Mouse (Mus musculus): Measurements from ENCODE around the gene Tapbp.

DNA sequence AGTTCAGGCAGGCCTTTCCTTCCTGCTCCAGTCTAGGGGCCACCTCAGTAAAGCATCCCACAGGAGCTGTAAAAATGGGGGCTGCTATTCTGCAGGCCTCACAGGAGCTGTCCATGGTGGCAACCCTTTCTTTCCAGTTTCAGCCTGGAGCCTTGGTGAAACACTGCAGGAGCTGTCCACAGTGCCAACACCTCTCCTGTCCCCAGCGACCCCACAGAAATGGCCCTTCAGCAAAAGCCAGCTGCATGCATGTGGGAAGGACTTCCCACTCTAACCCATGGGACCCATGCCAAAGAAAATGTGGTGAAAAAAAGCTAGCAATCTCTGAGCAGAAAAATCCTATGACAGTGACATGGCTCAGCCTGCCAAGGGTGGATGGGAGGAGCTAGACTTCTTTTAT, 57.0 kb downstream of the Tapbp start:
- no peak for TF ChIP-seq BHLHE40 (IDR thresholded peaks at IDR 0.05; ENCODE audit: low read depth, low read length)
- TF ChIP-seq MAFK (IDR thresholded peaks at IDR 0.05; ENCODE audit: insufficient replicate concordance, low read length) = no peak
- TF ChIP-seq CTCF (conservative IDR thresholded peaks at IDR 0.05 in 1 of 2, IDR thresholded peaks at IDR 0.05 in 1 of 2; ENCODE audit: low read depth in 2 of 2, low read length in 2 of 2) = no peak
- TF ChIP-seq MYC (IDR thresholded peaks at IDR 0.05; ENCODE audit: low read depth, low read length) = no peak
- TF ChIP-seq ELF1 (IDR thresholded peaks at IDR 0.05; ENCODE audit: low read depth, low read length) = no peak
- TF ChIP-seq USF2 (conservative IDR thresholded peaks at IDR 0.05; ENCODE audit: low read depth, low read length) = no peak
- no peak for TF ChIP-seq ZNF384 (IDR thresholded peaks at IDR 0.05; ENCODE audit: low read depth, low read length)
